Mouse (Mus musculus) C2C12 (cell line): ENCODE measurements around the gene Hoxb5. TPM values are rescaled to one million over a fixed set of nuclear protein-coding genes. Genes with fewer than 3 reads are reported as not detected.

Experiments
- H3K27me3 ChIP-seq: one replicate; pipeline ENCODE4 v1.6.1; 2011; ENCODE audit not compliant: control insufficient read depth, insufficient read depth, insufficient read length
- H3K36me3 ChIP-seq: one replicate; pipeline ENCODE4 v1.6.1; 2011; ENCODE audit not compliant: control insufficient read depth, insufficient read depth
- H3K4me3 ChIP-seq: one replicate; pipeline ENCODE4 v1.5.1; 2011; ENCODE audit warnings: mild to moderate bottlenecking, control low read depth; ENCODE audit not compliant: poor library complexity, insufficient read depth, severe bottlenecking
- H3K79me2 ChIP-seq: one replicate; pipeline ENCODE4 v1.6.1; 2011; ENCODE audit not compliant: control insufficient read depth, insufficient read depth
- H3K79me3 ChIP-seq: one replicate; pipeline ENCODE4 v1.6.1; 2011; ENCODE audit warnings: low read depth, control low read depth
- H3ac ChIP-seq: one replicate; pipeline ENCODE3; 2011; ENCODE audit warnings: low read depth; ENCODE audit not compliant: control insufficient read depth, insufficient read length
- CEBPB ChIP-seq: IDR thresholded peaks from one replicate; pipeline ENCODE4 v1.6.1; 2011; ENCODE audit warnings: low read depth, mild to moderate bottlenecking, control low read depth, moderate library complexity
- CTCF ChIP-seq: IDR thresholded peaks from one replicate; pipeline ENCODE4 v1.5.1; 2011; ENCODE audit not compliant: control insufficient read depth, insufficient read depth, insufficient read length
- FOSL1 ChIP-seq: IDR thresholded peaks from one replicate; pipeline ENCODE4 v1.8.0; 2011; ENCODE audit warnings: mild to moderate bottlenecking, low read length; ENCODE audit not compliant: poor library complexity, insufficient read depth, severe bottlenecking
- MAX ChIP-seq: IDR thresholded peaks from one replicate; pipeline ENCODE4 v1.6.1; 2011; ENCODE audit warnings: mild to moderate bottlenecking, control low read depth
- MYOD1 ChIP-seq: IDR thresholded peaks from one replicate; pipeline ENCODE4 v1.6.1; 2011; ENCODE audit warnings: low read depth; ENCODE audit not compliant: control insufficient read depth, insufficient read length
- MYOG ChIP-seq: IDR thresholded peaks from one replicate; pipeline ENCODE4 v1.6.1; 2011; ENCODE audit not compliant: control insufficient read depth, insufficient read length; ENCODE audit errors: extremely low read depth
- USF1 ChIP-seq: IDR thresholded peaks from one replicate; pipeline ENCODE4 v1.6.1; 2011; ENCODE audit warnings: low read depth, mild to moderate bottlenecking, control low read depth, moderate library complexity
- polyA plus RNA-seq: library from polyadenylated mRNA; unstranded; fragments of >200 nt; fragmentation: generic; extraction: Trizol; gene quantifications from one replicate; pipeline ENCODE4 v1.2.1, GENCODE M21; 2012; ENCODE audit warnings: missing spikeins

The Hoxb5 gene
- polyA plus RNA-seq, 1 experiment, result not detected

GRCm38 (mm10) chr11:96323154-96323553 is 20.0 kb downstream of the Hoxb5 start, which contains the start of gene Hoxb3:
Gene Hoxb3 (plus strand): TSS chr11:96323326.
- TF ChIP-seq MYOG (no peak), MAX (no peak), FOSL1 (no peak), USF1 (no peak), CTCF (no peak), CEBPB (no peak)
- Histone ChIP-seq H3K36me3 (no peaks in the 10 kb centered on the region), H3K79me2 (no peaks in the 10 kb centered on the region), H3K79me3 (no peaks in the 10 kb centered on the region), H3K27me3 (peaks cover 79% of the 10 kb centered on the region), H3ac (no peak within 1 kb of the TSS), H3K4me3 (no peak within 1 kb of the TSS)

- Histone ChIP-seq H3K27me3 (peaks cover 77% of the 10 kb centered on the region), H3K79me3 (no peaks in the 10 kb centered on the region), H3K79me2 (no peaks in the 10 kb centered on the region), H3K36me3 (no peaks in the 10 kb centered on the region), H3ac (no peak overlapping the region), H3K4me3 (no peak overlapping the region)
- TF ChIP-seq MAX, result no peak
Observed at GRCm38 (mm10) chr11:96324125-96324524, 21.0 kb downstream of the Hoxb5 start.

- H3ac ChIP-seq, result no peak overlapping the region
- TF ChIP-seq MYOG, result no peak
- no peak for TF ChIP-seq MAX
- TF ChIP-seq CTCF, result no peak
- TF ChIP-seq CEBPB, result no peak
- TF ChIP-seq FOSL1, result no peak
- no peak for TF ChIP-seq MYOD1
- no peak for TF ChIP-seq USF1
- H3K36me3 ChIP-seq, result no peaks in the 10 kb centered on the region
- peaks cover 78% of the 10 kb centered on the region for H3K27me3 ChIP-seq
- no peaks in the 10 kb centered on the region for H3K79me2 ChIP-seq
- H3K79me3 ChIP-seq, result no peaks in the 10 kb centered on the region
- no peak overlapping the region for H3K4me3 ChIP-seq
Observed at GRCm38 (mm10) chr11:96324965-96325364, 21.8 kb downstream of the Hoxb5 start.

- no peak for TF ChIP-seq USF1
- no peak for TF ChIP-seq MAX
- TF ChIP-seq MYOD1, result no peak
- no peak for TF ChIP-seq MYOG
- no peak for TF ChIP-seq FOSL1
- TF ChIP-seq CEBPB, result no peak
- TF ChIP-seq CTCF, result no peak
- Histone ChIP-seq H3K27me3 (peaks cover 79% of the 10 kb centered on the region), H3ac (no peak overlapping the region), H3K79me3 (no peaks in the 10 kb centered on the region), H3K36me3 (no peaks in the 10 kb centered on the region), H3K4me3 (no peak overlapping the region), H3K79me2 (no peaks in the 10 kb centered on the region)
Observed at GRCm38 (mm10) chr11:96325747-96326212, 22.6 kb downstream of the Hoxb5 start.

GRCm38 (mm10) chr11:96326705-96327104 is 23.6 kb downstream of the Hoxb5 start:
- Histone ChIP-seq H3ac (no peak overlapping the region), H3K79me2 (no peaks in the 10 kb centered on the region), H3K36me3 (no peaks in the 10 kb centered on the region), H3K27me3 (peaks cover 77% of the 10 kb centered on the region), H3K4me3 (no peak overlapping the region), H3K79me3 (no peaks in the 10 kb centered on the region)
- TF ChIP-seq CTCF (no peak), MAX (no peak), MYOG (no peak), USF1 (no peak), MYOD1 (no peak), FOSL1 (no peak), CEBPB (no peak)

GRCm38 (mm10) chr11:96327122-96327521 is 24.0 kb downstream of the Hoxb5 start:
- Histone ChIP-seq H3K79me3 (no peaks in the 10 kb centered on the region), H3ac (no peak overlapping the region), H3K4me3 (no peak overlapping the region), H3K79me2 (no peaks in the 10 kb centered on the region), H3K36me3 (no peaks in the 10 kb centered on the region), H3K27me3 (peaks cover 78% of the 10 kb centered on the region)
- TF ChIP-seq MAX, result no peak
- no peak for TF ChIP-seq MYOG
- no peak for TF ChIP-seq CEBPB
- TF ChIP-seq FOSL1, result no peak
- TF ChIP-seq MYOD1, result no peak
- TF ChIP-seq CTCF, result no peak
- no peak for TF ChIP-seq USF1
